Mouse (Mus musculus): Measurements from ENCODE around the gene Slc9a3r2.

Slc9a3r2 gene

DNA sequence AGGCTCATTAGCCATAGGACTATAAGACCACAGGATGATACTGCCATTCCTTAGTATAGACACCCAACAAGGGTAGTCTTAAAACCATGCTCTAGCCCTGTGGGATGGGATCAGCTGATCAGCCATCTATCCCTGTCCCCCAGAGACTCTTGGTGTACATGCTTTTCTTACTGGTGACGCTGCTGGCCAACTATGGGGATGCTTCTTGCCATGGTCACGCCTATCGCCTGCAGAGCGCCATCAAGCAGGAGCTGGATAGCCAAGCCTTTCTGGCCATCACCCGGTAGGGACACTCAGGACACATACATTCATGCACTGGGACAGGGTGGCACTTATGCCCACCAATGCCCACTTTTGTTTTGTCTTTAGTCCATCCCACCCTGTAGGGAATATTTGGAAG is 58.4 kb downstream of the Slc9a3r2 start:
- no peak for DNase-seq

DNA sequence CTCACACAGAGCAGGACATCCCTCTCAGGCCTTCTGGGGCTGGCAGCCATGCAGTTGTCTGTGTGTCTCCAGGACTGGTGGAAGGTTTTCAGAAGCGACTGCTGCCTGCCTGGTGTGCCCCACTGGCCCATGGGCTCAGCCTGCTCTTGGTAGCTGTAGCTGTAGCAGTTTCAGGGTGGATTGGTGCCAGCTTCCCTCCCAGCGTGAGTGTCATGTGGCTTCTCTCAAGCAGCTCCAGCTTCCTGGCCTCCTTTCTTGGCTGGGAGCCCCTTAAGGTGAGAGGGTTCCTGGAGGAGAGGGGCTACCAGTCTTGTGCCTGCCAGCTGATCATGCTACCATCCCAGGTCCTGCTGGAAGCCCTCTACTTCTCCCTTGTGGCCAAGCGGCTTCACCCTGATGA is 59.2 kb downstream of the Slc9a3r2 start:
- DNase-seq: no peak
